Mouse (Mus musculus): ENCODE data around the gene Naa10.

- TF ChIP-seq CTCF (IDR thresholded peaks at IDR 0.05; ENCODE audit: low read depth) (no peak), EP300 (IDR thresholded peaks at IDR 0.05; ENCODE audit: low read depth) (no peak)
These were observed 40.7 kb downstream of the Naa10 start for GRCm38 (mm10) chrX:73881036-73881427.

Measured in liver, embryonic 14.5 days (tissue).